8 mouse cellular contexts compared by ENCODE assay signal in genomic region chr9:77754728-77755402, GRCm38 (mm10). TPM values are rescaled to one million over a fixed set of nuclear protein-coding genes. Genes with fewer than 3 reads are reported as not detected.
A peak's percentile ranks its signal among the peaks of the same experiment; 100 is the strongest.
DNase-seq lines count a peak whose midpoint lies in the region; ATAC-seq and TF ChIP-seq lines count a peak whose summit lies in the region.

No protein-coding gene starts in this region.

- under 1% methylated on average over 51 of the region's 57 CpGs for WGBS in intestine, postnatal 0 days
- WGBS in liver, embryonic 15.5 days (ENCODE audit: insufficient replicate concordance): under 1% methylated on average over 57 of the region's 57 CpGs

- TF ChIP-seq POLR2A in cortical plate, adult 2 months (IDR thresholded peaks at IDR 0.05; ENCODE audit: extremely low read depth, insufficient read depth, low read length): no peak

- H3K27ac ChIP-seq in cortical plate, adult 2 months (ENCODE audit: insufficient read depth, low read length): peak overlapping the region; percentile 48
- peak overlapping the region; percentile 90 for H3K27ac ChIP-seq in gastrocnemius, adult 2 months
- H3K27ac ChIP-seq in intestine, postnatal 0 days (ENCODE audit: low read depth, low read length): peak overlapping the region; percentile 88
- H3K27ac ChIP-seq in liver, embryonic 15.5 days (replicated peaks): peak overlapping the region; percentile 91

- ATAC-seq in activated CD4-positive, CD25-positive, alpha-beta regulatory T cell, adult 4 months: peak; percentile 35
- ATAC-seq in intestine, postnatal 0 days: peak; percentile 79
- peak; percentile 52 for ATAC-seq in liver, embryonic 15.5 days (ENCODE audit: insufficient read depth)

- no peaks in the 10 kb centered on the region for H3K9me3 ChIP-seq in intestine, postnatal 0 days (ENCODE audit: control insufficient read depth)
- H3K9me3 ChIP-seq in liver, embryonic 15.5 days (replicated peaks): no peaks in the 10 kb centered on the region

- intact Hi-C loops in gastrocnemius, adult 2 months (cut with DNase I): loop anchor here (5.0 kb wide), 3 partner anchors 98 to 158 kb away; no protein-coding TSS in a partner anchor

- DNase-seq in CD8-positive naive resting alpha-beta T cell, adult 2 months (ENCODE audit: low read depth in 2 of 2, low spot score in 2 of 2): peak; percentile 24 to 40
- DNase-seq in gastrocnemius, adult 2 months: peak; percentile 85
- DNase-seq in naive thymus-derived CD4-positive, alpha-beta T cell, adult 2 months (ENCODE audit: low read depth): peak; percentile 72
- peak; percentile 61 for DNase-seq in urinary bladder, postnatal 14 days (ENCODE audit: low spot score)

- no peaks in the 10 kb centered on the region for H3K27me3 ChIP-seq in intestine, postnatal 0 days (replicated peaks; ENCODE audit: control insufficient read depth, insufficient read depth, low read length)
- peaks cover 4% of the 10 kb centered on the region; the same call in 1 of the 2 replicates for H3K27me3 ChIP-seq in liver, embryonic 15.5 days

- peak overlapping the region; percentile 98 for H3K4me2 ChIP-seq in intestine, postnatal 0 days (replicated peaks; ENCODE audit: low read depth)
- H3K4me2 ChIP-seq in liver, embryonic 15.5 days: peak overlapping the region; percentile 79

- peaks cover 4% of the 10 kb centered on the region; the same call in 1 of the 2 replicates for H3K4me1 ChIP-seq in cortical plate, adult 2 months (ENCODE audit: control insufficient read depth, insufficient read depth, low read length)
- H3K4me1 ChIP-seq in intestine, postnatal 0 days (replicated peaks; ENCODE audit: control insufficient read depth, insufficient read depth, low read length): no peaks in the 10 kb centered on the region
- peaks cover 49% of the 10 kb centered on the region for H3K4me1 ChIP-seq in liver, embryonic 15.5 days (replicated peaks)

- H3K9ac ChIP-seq in intestine, postnatal 0 days (ENCODE audit: low read depth, low read length): peak overlapping the region; percentile 86
- peak overlapping the region; percentile 95 for H3K9ac ChIP-seq in liver, embryonic 15.5 days

- H3K4me3 ChIP-seq in cortical plate, adult 2 months (ENCODE audit: insufficient read depth, low read length): peak overlapping the region; percentile 86
- peak overlapping the region; percentile 82 for H3K4me3 ChIP-seq in gastrocnemius, adult 2 months
- peak overlapping the region; percentile 80 for H3K4me3 ChIP-seq in intestine, postnatal 0 days (ENCODE audit: low read depth, low read length)
- H3K4me3 ChIP-seq in liver, embryonic 15.5 days (replicated peaks): peak overlapping the region; percentile 96

- H3K36me3 ChIP-seq in intestine, postnatal 0 days (ENCODE audit: control insufficient read depth, insufficient read depth): no peaks in the 10 kb centered on the region
- peaks cover 25% of the 10 kb centered on the region for H3K36me3 ChIP-seq in liver, embryonic 15.5 days (replicated peaks)

- TF ChIP-seq CTCF in cortical plate, adult 2 months (IDR thresholded peaks at IDR 0.05; ENCODE audit: extremely low read depth, insufficient read depth, low read length): no peak
- peak; percentile 38 for TF ChIP-seq CTCF in gastrocnemius, adult 2 months (IDR thresholded peaks at IDR 0.05)
- peak; percentile 46 for TF ChIP-seq CTCF in intestine, postnatal 0 days (IDR thresholded peaks at IDR 0.05; ENCODE audit: low read depth)

RNA-seq across cellular contexts. Expression of gene Gclc, which starts 0.5 kb away (rescaled TPM):
- polyA plus RNA-seq in activated CD4-positive, CD25-positive, alpha-beta regulatory T cell, adult 4 months (2017; shearing (Covaris generic)): 1 to 10 TPM; 8.5 to 9.1 TPM
- 37.1 and 39.4 TPM in 2 replicates for polyA plus RNA-seq in cortical plate, adult 2 months (2012; rRNA removed)
- 10 to 100 TPM in 1 of 2 experiments, 1 to 10 TPM in 1; 8.9 to 11.2 TPM for total RNA-seq in gastrocnemius, adult 2 months (2021)
- polyA plus RNA-seq in intestine, postnatal 0 days (2015; fragmentation: Nextera tagmentation; extraction: Ambion mirVana): 12.9 and 19.6 TPM in 2 replicates
- polyA plus RNA-seq in liver, embryonic 15.5 days (2015; fragmentation: Nextera tagmentation; extraction: Ambion mirVana): 24.9 and 28.6 TPM in 2 replicates

Comparison
In these comparisons a context has a peak if more than half of its experiments do, and no peak if none do; other contexts are left out.
1. Peak in every context shown above with its lines: DNase-seq, ATAC-seq, H3K4me3 ChIP-seq and H3K27ac ChIP-seq.
2. DNase-seq: peak in every context shown above with its lines; median percentile 85 in gastrocnemius, adult 2 months; 72 in naive thymus-derived CD4-positive, alpha-beta T cell, adult 2 months; 61 in urinary bladder, postnatal 14 days; 32 in CD8-positive naive resting alpha-beta T cell, adult 2 months.